Mouse (Mus musculus): Measurements from ENCODE around the gene Stim1. TPM values are rescaled to one million over a fixed set of nuclear protein-coding genes. Genes with fewer than 3 reads are reported as not detected.
"Not testable (repeated sequence)": the region's sequence is repeated elsewhere in the genome, so short reads cannot be mapped to it uniquely, and the experiment has no call there.

The Stim1 gene
- total RNA-seq, 2 experiments from 2014 or later, result 74.4 to 80.5 TPM

- DNase-seq (ENCODE audit: low spot score in 2 of 2), result no peak
Measured at GRCm38 (mm10) chr7:102434344-102434743, 166.7 kb downstream of the Stim1 start.

GRCm38 (mm10) chr7:102440822-102441656 lies 173.4 kb downstream of the Stim1 start:
- no peak for DNase-seq (ENCODE audit: low spot score in 2 of 2)

GRCm38 (mm10) chr7:102441657-102442391 lies 174.2 kb downstream of the Stim1 start, which contains the start of gene Rrm1:
Gene Rrm1, plus strand, starts transcription at chr7:102441695.
- DNase-seq (ENCODE audit: low spot score in 2 of 2), result peak; percentile 97 to 98

- no peak for DNase-seq (ENCODE audit: low spot score in 2 of 2)
Measured at GRCm38 (mm10) chr7:102442432-102442831, 174.8 kb downstream of the Stim1 start.

- DNase-seq (ENCODE audit: low spot score in 2 of 2), result no peak
Measured at GRCm38 (mm10) chr7:102444301-102444700, 176.7 kb downstream of the Stim1 start.

GRCm38 (mm10) chr7:102446438-102446837 lies 178.8 kb downstream of the Stim1 start:
- DNase-seq (ENCODE audit: low spot score in 2 of 2), result no peak

GRCm38 (mm10) chr7:102458618-102459380 lies 191.2 kb downstream of the Stim1 start:
- no peak for DNase-seq (ENCODE audit: low spot score in 2 of 2)

- no peak for DNase-seq (ENCODE audit: low spot score in 2 of 2)
Measured at GRCm38 (mm10) chr7:102467566-102467965, 200.0 kb downstream of the Stim1 start.

- DNase-seq (ENCODE audit: low spot score in 2 of 2), result no peak
Measured at GRCm38 (mm10) chr7:102472675-102473074, 205.1 kb downstream of the Stim1 start.

- no peak for DNase-seq (ENCODE audit: low spot score in 2 of 2)
Measured at GRCm38 (mm10) chr7:102476601-102477000, 209.0 kb downstream of the Stim1 start.

- DNase-seq (ENCODE audit: low spot score in 2 of 2), result no peak
Measured at GRCm38 (mm10) chr7:102477377-102477776, 209.8 kb downstream of the Stim1 start.

- DNase-seq (ENCODE audit: low spot score in 2 of 2), result no peak
Measured at GRCm38 (mm10) chr7:102478425-102478824, 210.8 kb downstream of the Stim1 start.

GRCm38 (mm10) chr7:102478926-102479325 lies 211.3 kb downstream of the Stim1 start:
- no peak for DNase-seq (ENCODE audit: low spot score in 2 of 2)

GRCm38 (mm10) chr7:102479368-102480078 lies 211.9 kb downstream of the Stim1 start:
- no peak for DNase-seq (ENCODE audit: low spot score in 2 of 2)

GRCm38 (mm10) chr7:102480821-102481220 lies 213.2 kb downstream of the Stim1 start:
- no peak for DNase-seq (ENCODE audit: low spot score in 2 of 2)

- DNase-seq (ENCODE audit: low spot score in 2 of 2), result no peak
Measured at GRCm38 (mm10) chr7:102481579-102481978, 214.0 kb downstream of the Stim1 start, which contains the start of gene Olfr543. Gene Olfr543, minus strand, starts transcription at chr7:102481679.

GRCm38 (mm10) chr7:102483665-102484064 lies 216.1 kb downstream of the Stim1 start:
- DNase-seq (ENCODE audit: low spot score in 2 of 2), result no peak

GRCm38 (mm10) chr7:102484766-102485165 lies 217.2 kb downstream of the Stim1 start:
- not testable (repeated sequence) for DNase-seq (ENCODE audit: low spot score in 2 of 2)

GRCm38 (mm10) chr7:102486105-102486504 lies 218.5 kb downstream of the Stim1 start:
- no peak for DNase-seq (ENCODE audit: low spot score in 2 of 2)
